Mouse (Mus musculus): ENCODE data around the gene Ppp4c. TPM values are rescaled to one million over a fixed set of nuclear protein-coding genes. Genes with fewer than 3 reads are reported as not detected.

The Ppp4c gene
- total RNA-seq, 2 experiments from 2014 or later = 113 to 209 TPM

GRCm38 (mm10) chr7:126759672-126760390, 32.5 kb downstream of the Ppp4c start:
- ATAC-seq (replicated peaks; ENCODE audit: poor library complexity) = no peak

GRCm38 (mm10) chr7:126759050-126759671, 33.1 kb downstream of the Ppp4c start, which contains the start of gene Mapk3:
Mapk3 (plus strand) TSS chr7:126759601.
- ATAC-seq (replicated peaks; ENCODE audit: poor library complexity) = peak; percentile 91

GRCm38 (mm10) chr7:126758539-126758938, 33.8 kb downstream of the Ppp4c start:
- ATAC-seq (replicated peaks; ENCODE audit: poor library complexity) = no peak

GRCm38 (mm10) chr7:126754866-126755265, 37.4 kb downstream of the Ppp4c start:
- ATAC-seq (replicated peaks; ENCODE audit: poor library complexity) = peak; percentile 68

- no peak for ATAC-seq (replicated peaks; ENCODE audit: poor library complexity)
These were observed 42.5 kb downstream of the Ppp4c start for GRCm38 (mm10) chr7:126749582-126750343.

GRCm38 (mm10) chr7:126748824-126749223, 43.5 kb downstream of the Ppp4c start:
- no peak for ATAC-seq (replicated peaks; ENCODE audit: poor library complexity)

GRCm38 (mm10) chr7:126746798-126747197, 45.5 kb downstream of the Ppp4c start:
- ATAC-seq (replicated peaks; ENCODE audit: poor library complexity) = peak; percentile 86

GRCm38 (mm10) chr7:126746066-126746465, 46.2 kb downstream of the Ppp4c start:
- peak; percentile 89 for ATAC-seq (replicated peaks; ENCODE audit: poor library complexity)

- no peak for ATAC-seq (replicated peaks; ENCODE audit: poor library complexity)
These were observed 50.3 kb downstream of the Ppp4c start for GRCm38 (mm10) chr7:126741964-126742482.

- ATAC-seq (replicated peaks; ENCODE audit: poor library complexity) = no peak
These were observed 50.8 kb downstream of the Ppp4c start for GRCm38 (mm10) chr7:126741452-126741851.

- ATAC-seq (replicated peaks; ENCODE audit: poor library complexity) = no peak
These were observed 51.3 kb downstream of the Ppp4c start for GRCm38 (mm10) chr7:126740977-126741376.

GRCm38 (mm10) chr7:126740132-126740735, 52.1 kb downstream of the Ppp4c start:
- ATAC-seq (replicated peaks; ENCODE audit: poor library complexity) = 0 out of 2 replicates have a peak, but pooled peaks have one; percentile 9

GRCm38 (mm10) chr7:126739551-126739950, 52.7 kb downstream of the Ppp4c start:
- no peak for ATAC-seq (replicated peaks; ENCODE audit: poor library complexity)

GRCm38 (mm10) chr7:126736122-126736521, 56.2 kb downstream of the Ppp4c start:
- ATAC-seq (replicated peaks; ENCODE audit: poor library complexity) = peak; percentile 54

Other genes starting within 250 kb of the Ppp4c start
Only the 30 nearest of the 33 such genes appear.
- 198 and 210 TPM in 2 replicates for gene Eif3c, start 226.1 kb downstream of the Ppp4c start, total RNA-seq (2015)
- gene Eif3c, start 226.1 kb downstream of the Ppp4c start, total RNA-seq (2017) = 226 and 261 TPM in 2 replicates
- 1.1 and 1.9 TPM in 2 replicates for gene Apobr, start 207.6 kb downstream of the Ppp4c start, total RNA-seq (2015)
- gene Apobr, start 207.6 kb downstream of the Ppp4c start, total RNA-seq (2017) = 4.2 and 4.9 TPM in 2 replicates
- 33.0 and 36.3 TPM in 2 replicates for gene Cln3, start 206.7 kb downstream of the Ppp4c start, total RNA-seq (2015)
- gene Cln3, start 206.7 kb downstream of the Ppp4c start, total RNA-seq (2017) = 9.2 and 19.9 TPM in 2 replicates
- gene Il27, start 197.6 kb downstream of the Ppp4c start, total RNA-seq (2015) = 0.81 TPM in 1 of 2 replicates, not detected in the other
- 0.29 and 1.1 TPM in 2 replicates for gene Il27, start 197.6 kb downstream of the Ppp4c start, total RNA-seq (2017)
- 0.17 and 1.6 TPM in 2 replicates for gene Nupr1, start 161.6 kb downstream of the Ppp4c start, total RNA-seq (2015)
- 0.92 and 1.3 TPM in 2 replicates for gene Nupr1, start 161.6 kb downstream of the Ppp4c start, total RNA-seq (2017)
- 65.7 and 74.6 TPM in 2 replicates for gene Sgf29, start 143.2 kb downstream of the Ppp4c start, total RNA-seq (2015)
- 40.1 and 52.5 TPM in 2 replicates for gene Sgf29, start 143.2 kb downstream of the Ppp4c start, total RNA-seq (2017)
- 1.7 and 3.2 TPM in 2 replicates for gene Sult1a1, start 116.1 kb downstream of the Ppp4c start, total RNA-seq (2015)
- 1.0 and 3.6 TPM in 2 replicates for gene Sult1a1, start 116.1 kb downstream of the Ppp4c start, total RNA-seq (2017)
- gene Bola2, start 97.1 kb downstream of the Ppp4c start, total RNA-seq (2015) = 89.8 and 95.2 TPM in 2 replicates
- 168 and 218 TPM in 2 replicates for gene Bola2, start 97.1 kb downstream of the Ppp4c start, total RNA-seq (2017)
- gene Slx1b, start 96.7 kb downstream of the Ppp4c start, total RNA-seq (2015) = 4.2 and 4.8 TPM in 2 replicates
- gene Slx1b, start 96.7 kb downstream of the Ppp4c start, total RNA-seq (2017) = 4.6 and 4.7 TPM in 2 replicates
- gene Coro1a, start 84.7 kb downstream of the Ppp4c start, total RNA-seq (2015) = 259 and 365 TPM in 2 replicates
- 366 and 525 TPM in 2 replicates for gene Coro1a, start 84.7 kb downstream of the Ppp4c start, total RNA-seq (2017)
- 86.5 and 106 TPM in 2 replicates for gene Mapk3, start 32.9 kb downstream of the Ppp4c start, total RNA-seq (2015)
- gene Mapk3, start 32.9 kb downstream of the Ppp4c start, total RNA-seq (2017) = 36.0 and 41.3 TPM in 2 replicates
- gene Gdpd3, start 26.2 kb downstream of the Ppp4c start, total RNA-seq (2015) = 8.4 and 13.3 TPM in 2 replicates
- 7.1 and 7.7 TPM in 2 replicates for gene Gdpd3, start 26.2 kb downstream of the Ppp4c start, total RNA-seq (2017)
- 25.4 and 32.4 TPM in 2 replicates for gene Ypel3, start 15.5 kb downstream of the Ppp4c start, total RNA-seq (2015)
- 11.8 and 15.1 TPM in 2 replicates for gene Ypel3, start 15.5 kb downstream of the Ppp4c start, total RNA-seq (2017)
- 0.34 and 0.42 TPM in 2 replicates for gene Tbx6, start 11.0 kb downstream of the Ppp4c start, total RNA-seq (2015)
- 0.14 TPM in 1 of 2 replicates, not detected in the other for gene Tbx6, start 11.0 kb downstream of the Ppp4c start, total RNA-seq (2017)
- not detected in 2 replicates for gene Fam57b, start 5.2 kb upstream of the Ppp4c start, total RNA-seq (2015)
- not detected in 2 replicates for gene Fam57b, start 5.2 kb upstream of the Ppp4c start, total RNA-seq (2017)
- not detected in 2 replicates for gene 4930451I11Rik, start 39.1 kb upstream of the Ppp4c start, total RNA-seq (2015)
- gene 4930451I11Rik, start 39.1 kb upstream of the Ppp4c start, total RNA-seq (2017) = not detected in 2 replicates
- not detected in 2 replicates for gene Doc2a, start 54.9 kb upstream of the Ppp4c start, total RNA-seq (2015)
- 0.07 TPM in 1 of 2 replicates, not detected in the other for gene Doc2a, start 54.9 kb upstream of the Ppp4c start, total RNA-seq (2017)
- gene Hirip3, start 69.5 kb upstream of the Ppp4c start, total RNA-seq (2015) = 21.8 and 27.5 TPM in 2 replicates
- gene Hirip3, start 69.5 kb upstream of the Ppp4c start, total RNA-seq (2017) = 215 and 246 TPM in 2 replicates
- 83.1 and 83.9 TPM in 2 replicates for gene Ino80e, start 69.9 kb upstream of the Ppp4c start, total RNA-seq (2015)
- gene Ino80e, start 69.9 kb upstream of the Ppp4c start, total RNA-seq (2017) = 36.3 and 38.5 TPM in 2 replicates
- 16.5 and 19.4 TPM in 2 replicates for gene Taok2, start 92.2 kb upstream of the Ppp4c start, total RNA-seq (2015)
- gene Taok2, start 92.2 kb upstream of the Ppp4c start, total RNA-seq (2017) = 30.2 and 32.6 TPM in 2 replicates
- 19.1 and 28.8 TPM in 2 replicates for gene Tmem219, start 130.4 kb upstream of the Ppp4c start, total RNA-seq (2015)
- 19.8 and 36.4 TPM in 2 replicates for gene Tmem219, start 130.4 kb upstream of the Ppp4c start, total RNA-seq (2017)
- gene Kctd13, start 136.4 kb upstream of the Ppp4c start, total RNA-seq (2015) = 6.6 and 11.5 TPM in 2 replicates
- gene Kctd13, start 136.4 kb upstream of the Ppp4c start, total RNA-seq (2017) = 8.9 and 13.2 TPM in 2 replicates
- gene Asphd1, start 157.1 kb upstream of the Ppp4c start, total RNA-seq (2015) = not detected in 2 replicates
- gene Asphd1, start 157.1 kb upstream of the Ppp4c start, total RNA-seq (2017) = not detected in 2 replicates
- gene Sez6l2, start 158.1 kb upstream of the Ppp4c start, total RNA-seq (2015) = 0.46 and 1.6 TPM in 2 replicates
- gene Sez6l2, start 158.1 kb upstream of the Ppp4c start, total RNA-seq (2017) = 0.34 and 0.37 TPM in 2 replicates
- gene Cdipt, start 183.4 kb upstream of the Ppp4c start, total RNA-seq (2015) = 41.2 and 42.3 TPM in 2 replicates
- gene Cdipt, start 183.4 kb upstream of the Ppp4c start, total RNA-seq (2017) = 50.1 and 54.7 TPM in 2 replicates
- gene Cdiptos, start 183.6 kb upstream of the Ppp4c start, total RNA-seq (2015) = 4.3 and 4.9 TPM in 2 replicates
- 0.62 and 3.2 TPM in 2 replicates for gene Cdiptos, start 183.6 kb upstream of the Ppp4c start, total RNA-seq (2017)
- gene Mvp, start 222.1 kb upstream of the Ppp4c start, total RNA-seq (2015) = 2.2 and 5.1 TPM in 2 replicates
- 17.4 and 19.2 TPM in 2 replicates for gene Mvp, start 222.1 kb upstream of the Ppp4c start, total RNA-seq (2017)
- gene Pagr1b, start 224.0 kb upstream of the Ppp4c start, total RNA-seq (2015) = not detected in 2 replicates
- gene Pagr1b, start 224.0 kb upstream of the Ppp4c start, total RNA-seq (2017) = not detected in 2 replicates
- 44.2 and 55.4 TPM in 2 replicates for gene Pagr1a, start 224.9 kb upstream of the Ppp4c start, total RNA-seq (2015)
- 39.8 and 48.1 TPM in 2 replicates for gene Pagr1a, start 224.9 kb upstream of the Ppp4c start, total RNA-seq (2017)
- 0.69 TPM in 1 of 2 replicates, not detected in the other for gene Gm42742, start 228.6 kb upstream of the Ppp4c start, total RNA-seq (2015)
- gene Gm42742, start 228.6 kb upstream of the Ppp4c start, total RNA-seq (2017) = 0.21 and 3.7 TPM in 2 replicates

Measured in megakaryocyte progenitor cell, adult 5-6 weeks (primary cell).